In the genomic region with DNA sequence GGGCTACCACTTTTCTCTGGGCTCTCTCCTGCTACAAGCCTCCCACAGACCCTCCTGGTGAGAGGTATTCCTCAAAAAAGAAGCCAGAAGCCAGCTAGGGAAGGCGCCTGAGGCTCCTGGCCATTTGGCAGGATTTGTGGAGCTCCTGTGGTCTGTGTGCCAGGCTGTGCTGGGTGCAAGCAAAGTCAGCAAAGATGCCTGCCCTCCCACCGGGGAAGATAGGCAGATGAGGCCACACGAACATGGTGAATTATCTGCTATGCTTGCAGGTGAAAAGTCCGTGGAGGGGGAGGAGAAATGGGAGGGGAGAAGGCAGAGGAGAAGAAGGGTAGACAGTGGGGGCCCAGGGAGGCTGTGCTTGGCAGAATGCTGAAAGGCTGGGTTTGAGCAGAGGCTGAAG, we compare ENCODE assay signal across 22 mouse cellular contexts. TPM values are rescaled to one million over a fixed set of nuclear protein-coding genes. Genes with fewer than 3 reads are reported as not detected.
DNase-seq lines count a peak whose midpoint lies in the region; ATAC-seq and TF ChIP-seq lines count a peak whose summit lies in the region.
"Had no signal": no experiment of that assay in that cellular context is flagged by ENCODE, and none has a peak within 500 bp of the region (broad histone marks: within the 10 kb centered on the region; RNA-seq: fewer than 3 reads in every experiment).

No protein-coding gene starts in this region.

- H3K36me3 ChIP-seq in midbrain, embryonic 11.5 days (ENCODE audit: control insufficient read depth, insufficient read depth, low read length) = no peaks in the 10 kb centered on the region
- no peaks in the 10 kb centered on the region for H3K36me3 ChIP-seq in midbrain, postnatal 0 days (ENCODE audit: insufficient read depth, low read length)
- H3K36me3 ChIP-seq in kidney, embryonic 14.5 days (ENCODE audit: control insufficient read depth, insufficient read depth, low read length) = no peaks in the 10 kb centered on the region
- no peaks in the 10 kb centered on the region for H3K36me3 ChIP-seq in stomach, embryonic 16.5 days (ENCODE audit: control insufficient read depth, insufficient read depth, low read length)
- H3K36me3 ChIP-seq: embryonic facial prominence, embryonic 13.5 days; neural tube, embryonic 15.5 days had no signal

- no peak overlapping the region for H3K9ac ChIP-seq in midbrain, embryonic 11.5 days (ENCODE audit: low read length)
- no peak overlapping the region for H3K9ac ChIP-seq in midbrain, postnatal 0 days (replicated peaks; ENCODE audit: low read length, poor library complexity, severe bottlenecking)
- peak overlapping the region; percentile 18; the same call in 1 of the 2 replicates for H3K9ac ChIP-seq in kidney, embryonic 14.5 days (ENCODE audit: low read depth, low read length)
- peak overlapping the region; percentile 26; the same call in 1 of the 2 replicates for H3K9ac ChIP-seq in stomach, embryonic 16.5 days (ENCODE audit: low read length)
- H3K9ac ChIP-seq: embryonic facial prominence, embryonic 13.5 days; liver, embryonic 14.5 days; neural tube, embryonic 15.5 days had no signal

- no peaks in the 10 kb centered on the region for H3K27me3 ChIP-seq in midbrain, embryonic 11.5 days (ENCODE audit: control insufficient read depth, insufficient read depth, low read length)
- no peaks in the 10 kb centered on the region for H3K27me3 ChIP-seq in midbrain, postnatal 0 days (ENCODE audit: insufficient read depth, low read length)
- no peaks in the 10 kb centered on the region for H3K27me3 ChIP-seq in kidney, embryonic 14.5 days (ENCODE audit: control insufficient read depth, insufficient read depth, low read length)
- H3K27me3 ChIP-seq in stomach, embryonic 16.5 days (ENCODE audit: control insufficient read depth, insufficient read depth, low read length) = no peaks in the 10 kb centered on the region
- H3K27me3 ChIP-seq: embryonic facial prominence, embryonic 13.5 days; neural tube, embryonic 15.5 days had no signal

- no peak overlapping the region for H3K27ac ChIP-seq in midbrain, embryonic 11.5 days (ENCODE audit: low read depth, low read length)
- no peak overlapping the region for H3K27ac ChIP-seq in midbrain, postnatal 0 days (ENCODE audit: low read depth, low read length)
- H3K27ac ChIP-seq in kidney, embryonic 14.5 days (ENCODE audit: low read depth, low read length) = no peak overlapping the region
- peak overlapping the region; percentile 84 for H3K27ac ChIP-seq in stomach, embryonic 16.5 days (ENCODE audit: low read length)
- H3K27ac ChIP-seq: liver, embryonic 14.5 days; neural tube, embryonic 15.5 days had no signal

- H3K4me1 ChIP-seq in midbrain, embryonic 11.5 days (ENCODE audit: control insufficient read depth, insufficient read depth, low read length) = peaks cover 9% of the 10 kb centered on the region
- peaks cover 6% of the 10 kb centered on the region; the same call in 1 of the 2 replicates for H3K4me1 ChIP-seq in midbrain, postnatal 0 days (ENCODE audit: insufficient read depth, low read length)
- H3K4me1 ChIP-seq in kidney, embryonic 14.5 days (ENCODE audit: control insufficient read depth, insufficient read depth, low read length) = peaks cover 25% of the 10 kb centered on the region
- H3K4me1 ChIP-seq in stomach, embryonic 16.5 days (ENCODE audit: control insufficient read depth, insufficient read depth, low read length) = peaks cover 32% of the 10 kb centered on the region

- H3K4me2 ChIP-seq in midbrain, embryonic 11.5 days = no peak overlapping the region
- no peak overlapping the region for H3K4me2 ChIP-seq in midbrain, postnatal 0 days (ENCODE audit: low read depth, low read length, poor library complexity, severe bottlenecking)
- no peak overlapping the region for H3K4me2 ChIP-seq in kidney, embryonic 14.5 days (replicated peaks; ENCODE audit: low read depth, low read length)
- no peak overlapping the region for H3K4me2 ChIP-seq in stomach, embryonic 16.5 days (ENCODE audit: low read depth, low read length)
- H3K4me2 ChIP-seq: heart, embryonic 11.5 days; neural tube, embryonic 15.5 days had no signal

- DNase-seq in cerebellum, adult 11-12 months = peak; percentile 69
- DNase-seq in cerebellum, postnatal 4 days (ENCODE audit: low spot score in 2 of 2) = no peak
- peak; percentile 56 for DNase-seq in midbrain, embryonic 11.5 days (ENCODE audit: low spot score, missing footprints)
- no peak for DNase-seq in midbrain, postnatal 0 days (ENCODE audit: low spot score)
- DNase-seq in spleen, postnatal 4 days (ENCODE audit: low spot score in 2 of 2) = no peak
- no peak for DNase-seq in lung, postnatal 14 days
- DNase-seq: adrenal gland, postnatal 25 days; gastrocnemius, postnatal 25 days; left cerebral cortex, postnatal 4 days; lung, postnatal 10 days; right cerebral cortex, adult 18-20 months; spleen, adult 18-20 months had no signal

- TF ChIP-seq CTCF in midbrain, postnatal 0 days (IDR thresholded peaks at IDR 0.05) = no peak

- H3K4me3 ChIP-seq in midbrain, embryonic 11.5 days (ENCODE audit: low read depth, low read length) = no peak overlapping the region
- H3K4me3 ChIP-seq in midbrain, postnatal 0 days (ENCODE audit: low read depth, low read length) = no peak overlapping the region
- no peak overlapping the region for H3K4me3 ChIP-seq in kidney, embryonic 14.5 days (ENCODE audit: low read length)
- H3K4me3 ChIP-seq in stomach, embryonic 16.5 days (replicated peaks; ENCODE audit: low read length) = no peak overlapping the region
- H3K4me3 ChIP-seq: embryonic facial prominence, embryonic 13.5 days; neural tube, embryonic 15.5 days had no signal

- no peaks in the 10 kb centered on the region for H3K9me3 ChIP-seq in midbrain, embryonic 11.5 days (ENCODE audit: control insufficient read depth, low read length)
- no peaks in the 10 kb centered on the region for H3K9me3 ChIP-seq in midbrain, postnatal 0 days (ENCODE audit: low read length)
- H3K9me3 ChIP-seq in kidney, embryonic 14.5 days (ENCODE audit: control insufficient read depth, low read length) = no peaks in the 10 kb centered on the region
- H3K9me3 ChIP-seq in stomach, embryonic 16.5 days (replicated peaks; ENCODE audit: control insufficient read depth, low read length) = no peaks in the 10 kb centered on the region
- H3K9me3 ChIP-seq: embryonic facial prominence, embryonic 13.5 days; neural tube, embryonic 15.5 days had no signal

- ATAC-seq in midbrain, embryonic 11.5 days (ENCODE audit: low FRiP score) = no peak
- no peak for ATAC-seq in midbrain, postnatal 0 days (ENCODE audit: low FRiP score)
- no peak for ATAC-seq in kidney, embryonic 14.5 days (ENCODE audit: low FRiP score, low TSS enrichment)
- no peak for ATAC-seq in stomach, embryonic 16.5 days (ENCODE audit: insufficient read depth, low FRiP score)
- ATAC-seq: activated CD4-positive, CD25-positive, alpha-beta regulatory T cell, adult 4 months; inflammation-experienced regulatory T-cells, adult 6 months had no signal

- WGBS in midbrain, embryonic 11.5 days = 61% methylated on average over 4 of the region's 4 CpGs
- WGBS in midbrain, postnatal 0 days = 43% methylated on average over 4 of the region's 4 CpGs
- WGBS in kidney, embryonic 14.5 days = 53% methylated on average over 4 of the region's 4 CpGs
- 51% methylated on average over 4 of the region's 4 CpGs for WGBS in stomach, embryonic 16.5 days

RNA-seq across cellular contexts. Expression of gene Mgat3, which starts 3.2 kb away (rescaled TPM):
- 8.0 and 10.7 TPM in 2 replicates for polyA plus RNA-seq in midbrain, embryonic 11.5 days (2014; fragmentation: Nextera tagmentation; extraction: Ambion mirVana)
- total RNA-seq in midbrain, postnatal 0 days (2014; rRNA removed) = 101 and 103 TPM in 2 replicates
- polyA plus RNA-seq in midbrain, postnatal 0 days (2015; fragmentation: Nextera tagmentation; extraction: Ambion mirVana) = 13.3 and 14.4 TPM in 2 replicates
- polyA plus RNA-seq in kidney, embryonic 14.5 days (2014; fragmentation: Nextera tagmentation; extraction: Ambion mirVana) = 3.6 and 6.1 TPM in 2 replicates
- polyA plus RNA-seq in stomach, embryonic 16.5 days (2015; fragmentation: Nextera tagmentation; extraction: Ambion mirVana) = 8.7 and 10.5 TPM in 2 replicates
- total RNA-seq: hematopoietic stem cell, adult 5-6 weeks; megakaryocyte-erythroid progenitor cell, adult 5-6 weeks had no signal
- polyA plus RNA-seq: inflammation-experienced regulatory T-cells, adult 6 months had no signal

RNA-seq across cellular contexts. Expression of gene Tab1, which starts 37.4 kb away (rescaled TPM):
- 24.9 and 29.4 TPM in 2 replicates for polyA plus RNA-seq in midbrain, embryonic 11.5 days (2014; fragmentation: Nextera tagmentation; extraction: Ambion mirVana)
- 43.5 and 58.5 TPM in 2 replicates for total RNA-seq in midbrain, postnatal 0 days (2014; rRNA removed)
- 23.6 and 27.9 TPM in 2 replicates for polyA plus RNA-seq in midbrain, postnatal 0 days (2015; fragmentation: Nextera tagmentation; extraction: Ambion mirVana)
- polyA plus RNA-seq in kidney, embryonic 14.5 days (2014; fragmentation: Nextera tagmentation; extraction: Ambion mirVana) = 25.3 and 35.2 TPM in 2 replicates
- 29.3 and 35.6 TPM in 2 replicates for polyA plus RNA-seq in stomach, embryonic 16.5 days (2015; fragmentation: Nextera tagmentation; extraction: Ambion mirVana)

Comparison
In these comparisons a context has a peak if more than half of its experiments do, and no peak if none do; other contexts are left out.
1. DNase-seq: peak in cerebellum, adult 11-12 months (single experiment) and midbrain, embryonic 11.5 days (single experiment); none in cerebellum, postnatal 4 days (0 of 2), midbrain, postnatal 0 days (single experiment), spleen, postnatal 4 days (0 of 2) and lung, postnatal 14 days (single experiment).
2. H3K9ac ChIP-seq: peak in kidney, embryonic 14.5 days (single experiment) and stomach, embryonic 16.5 days (single experiment); none in midbrain, embryonic 11.5 days (single experiment) and midbrain, postnatal 0 days (single experiment).